Mouse (Mus musculus) kidney, adult 2 months (tissue): ENCODE data around the gene Olfr412.

ENCODE experiments used
- CTCF ChIP-seq: fragments of 200-500 bp; conservative IDR thresholded peaks from 2 replicates; pipeline ENCODE4 v1.5.1; 2011; ENCODE audit warnings: low read depth, mild to moderate bottlenecking, control low read depth, low read length, moderate library complexity, mixed read lengths; ENCODE audit not compliant: insufficient read depth, insufficient read length
- POLR2A ChIP-seq: fragments of 200-500 bp; IDR thresholded peaks from one replicate; pipeline ENCODE4 v1.6.1; 2011; ENCODE audit warnings: low read depth, low read length, control low read depth

- TF ChIP-seq POLR2A: no peak
- no peak for TF ChIP-seq CTCF
Observed at GRCm38 (mm10) chr11:74412462-74412861, 50.6 kb downstream of the Olfr412 start.
